Mouse (Mus musculus) hindbrain, embryonic 11.5 days (tissue): ENCODE results near the gene Chkb. TPM values are rescaled to one million over a fixed set of nuclear protein-coding genes. Genes with fewer than 3 reads are reported as not detected.
A peak's percentile ranks its signal among the peaks of the same experiment; 100 is the strongest.

Experiments used
- ATAC-seq: fragments of 200-750 bp; cut with Nextera tagmentation; 2 replicates; pipeline ENCODE4 v1.8.0; 2017; ENCODE audit warnings: mild to moderate bottlenecking, moderate TSS enrichment, moderate library complexity; ENCODE audit not compliant: low FRiP score
- DNase-seq: peaks from one replicate; pipeline ENCODE4 v3.0.0-alpha.2; 2015; ENCODE audit warnings: low spot score
- H3K27ac ChIP-seq: fragments of 300-500 bp; sonication (generic); 2 replicates; pipeline ENCODE4 v1.5.1; 2014; ENCODE audit warnings: mild to moderate bottlenecking, low read depth, low read length
- H3K27me3 ChIP-seq: fragments of 300-500 bp; sonication (generic); 2 replicates; pipeline ENCODE4 v1.6.1; 2014; ENCODE audit warnings: mild to moderate bottlenecking, low read length, moderate library complexity, mixed read lengths; ENCODE audit not compliant: control insufficient read depth, insufficient read depth
- H3K36me3 ChIP-seq: fragments of 300-500 bp; sonication (generic); 2 replicates; pipeline ENCODE4 v1.6.1; 2014; ENCODE audit warnings: mild to moderate bottlenecking, low read length, moderate library complexity, mixed read lengths; ENCODE audit not compliant: control insufficient read depth, insufficient read depth
- H3K4me1 ChIP-seq: fragments of 300-500 bp; sonication (generic); replicated peaks from 2 replicates; pipeline ENCODE4 v1.6.1; 2014; ENCODE audit warnings: low read length, mixed read lengths; ENCODE audit not compliant: control insufficient read depth, insufficient read depth
- H3K4me2 ChIP-seq: fragments of 300-500 bp; sonication (generic); replicated peaks from 2 replicates; pipeline ENCODE4 v1.6.1; 2014; ENCODE audit warnings: mild to moderate bottlenecking, low read depth, low read length
- H3K4me3 ChIP-seq: fragments of 300-500 bp; sonication (generic); 2 replicates; pipeline ENCODE4 v1.5.1; 2014; ENCODE audit warnings: low read depth, low read length
- H3K9ac ChIP-seq: fragments of 300-500 bp; sonication (generic); 2 replicates; pipeline ENCODE4 v1.6.1; 2014; ENCODE audit warnings: low read depth, low read length
- H3K9me3 ChIP-seq: fragments of 300-500 bp; sonication (generic); 2 replicates; pipeline ENCODE4 v1.6.1; 2016; ENCODE audit warnings: low read length; ENCODE audit not compliant: control insufficient read depth
- WGBS: fragments of 180-500 bp; shearing (Covaris S2); extraction: QIAGEN DNeasy Blood & Tissue Kit; methylation state at CpG from one replicate; pipeline ENCODE4 v1.1.7; 2014; 5-methylcytosine and 5-hydroxymethylcytosine counted together
- polyA plus RNA-seq: library from polyadenylated mRNA; unstranded; fragments of >200 nt; fragmentation: Nextera tagmentation; extraction: Ambion mirVana; gene quantifications from 2 replicates; pipeline ENCODE4 v1.2.1, GENCODE M21; 2014

Chkb gene
- polyA plus RNA-seq, 1 experiment from 2014 or later, result 63.4 TPM

GRCm38 (mm10) chr15:89399716-89400115, 30.0 kb downstream of the Chkb start:
- ATAC-seq, result no peak
- Histone ChIP-seq H3K36me3 (no peaks in the 10 kb centered on the region), H3K4me1 (no peaks in the 10 kb centered on the region), H3K9me3 (no peaks in the 10 kb centered on the region), H3K4me3 (no peak overlapping the region), H3K9ac (no peak overlapping the region), H3K27me3 (no peaks in the 10 kb centered on the region), H3K4me2 (no peak overlapping the region), H3K27ac (no peak overlapping the region)
- no peak for DNase-seq
- WGBS, result 75% methylated on average over 1 of the region's 1 CpGs

DNA sequence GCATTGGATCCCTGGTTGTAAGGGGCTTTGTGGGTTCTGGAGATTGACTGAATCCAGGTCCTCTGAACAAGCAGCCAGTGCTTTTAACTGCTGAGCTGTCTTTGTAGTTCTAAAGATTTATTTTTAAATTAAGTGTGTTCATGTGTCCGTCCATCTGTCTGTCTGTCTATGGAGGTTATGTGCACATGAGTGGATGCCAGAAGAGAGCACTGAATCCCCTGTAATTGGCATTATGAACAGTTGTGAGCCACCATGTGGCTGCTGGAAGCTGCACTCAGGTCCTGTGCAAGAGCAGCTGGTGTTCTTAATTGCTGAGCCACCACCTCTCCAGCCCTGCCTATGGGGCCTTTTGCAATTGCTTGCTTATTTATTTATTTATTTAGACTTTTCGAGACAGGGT, 31.6 kb downstream of the Chkb start:
- no peak overlapping the region for H3K4me2 ChIP-seq
- ATAC-seq (no peak), DNase-seq (no peak)
- no peaks in the 10 kb centered on the region for H3K27me3 ChIP-seq
- no peaks in the 10 kb centered on the region for H3K36me3 ChIP-seq
- no peak overlapping the region for H3K27ac ChIP-seq
- no peak overlapping the region for H3K4me3 ChIP-seq
- H3K9me3 ChIP-seq, result no peaks in the 10 kb centered on the region
- H3K4me1 ChIP-seq, result no peaks in the 10 kb centered on the region
- 79% methylated on average over 2 of the region's 2 CpGs for WGBS
- H3K9ac ChIP-seq, result no peak overlapping the region

GRCm38 (mm10) chr15:89396883-89397282, 32.8 kb downstream of the Chkb start:
- ATAC-seq (no peak), DNase-seq (no peak)
- H3K4me3 ChIP-seq, result no peak overlapping the region
- H3K27me3 ChIP-seq, result no peaks in the 10 kb centered on the region
- H3K4me2 ChIP-seq, result no peak overlapping the region
- no peaks in the 10 kb centered on the region for H3K36me3 ChIP-seq
- H3K27ac ChIP-seq, result no peak overlapping the region
- H3K4me1 ChIP-seq, result no peaks in the 10 kb centered on the region
- H3K9ac ChIP-seq, result no peak overlapping the region
- no peaks in the 10 kb centered on the region for H3K9me3 ChIP-seq
- WGBS, result 87% methylated on average over 4 of the region's 4 CpGs

- no peaks in the 10 kb centered on the region for H3K4me1 ChIP-seq
- WGBS, result 90% methylated on average over 10 of the region's 10 CpGs
- DNase-seq (no peak), ATAC-seq (no peak)
- H3K27ac ChIP-seq, result no peak overlapping the region
- H3K27me3 ChIP-seq, result no peaks in the 10 kb centered on the region
- H3K36me3 ChIP-seq, result no peaks in the 10 kb centered on the region
- H3K4me2 ChIP-seq, result no peak overlapping the region
- no peaks in the 10 kb centered on the region for H3K9me3 ChIP-seq
- H3K4me3 ChIP-seq, result no peak overlapping the region
- no peak overlapping the region for H3K9ac ChIP-seq
Observed at GRCm38 (mm10) chr15:89390081-89390480, 39.6 kb downstream of the Chkb start.

DNA sequence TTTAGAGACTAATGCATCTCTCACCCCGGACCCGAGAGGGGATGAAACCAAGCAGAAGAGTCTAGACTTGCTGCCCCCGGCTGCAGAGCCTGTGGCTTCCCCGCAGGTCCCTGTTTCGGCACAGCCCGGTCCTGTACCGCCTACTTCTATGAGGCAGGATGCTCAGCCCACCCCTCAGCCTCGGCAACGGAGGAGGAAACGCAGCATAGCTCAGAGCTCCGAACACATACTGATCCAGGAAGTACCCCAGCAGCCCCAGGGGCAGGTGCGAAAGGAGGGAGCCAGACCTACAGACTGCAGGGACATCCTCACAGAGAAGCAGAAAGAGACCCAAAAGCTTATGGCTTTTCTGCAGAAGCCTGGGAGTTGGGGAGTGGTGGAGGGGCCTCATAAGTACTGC, 42.6 kb downstream of the Chkb start:
- ATAC-seq, result no peak
- H3K36me3 ChIP-seq, result no peaks in the 10 kb centered on the region
- no peak overlapping the region for H3K9ac ChIP-seq
- H3K4me2 ChIP-seq, result no peak overlapping the region
- 49% methylated on average over 12 of the region's 12 CpGs for WGBS
- no peak overlapping the region for H3K27ac ChIP-seq
- no peaks in the 10 kb centered on the region for H3K4me1 ChIP-seq
- H3K4me3 ChIP-seq, result no peak overlapping the region
- no peak for DNase-seq
- H3K27me3 ChIP-seq, result no peaks in the 10 kb centered on the region
- H3K9me3 ChIP-seq, result no peaks in the 10 kb centered on the region

- ATAC-seq (no peak), DNase-seq (no peak)
- Histone ChIP-seq H3K9ac (no peak within 1 kb of the TSS), H3K4me2 (no peak within 1 kb of the TSS), H3K4me1 (no peaks in the 10 kb centered on the region; the same call in 1 of the 2 replicates), H3K27ac (no peak within 1 kb of the TSS), H3K4me3 (no peak within 1 kb of the TSS), H3K9me3 (no peaks in the 10 kb centered on the region), H3K36me3 (no peaks in the 10 kb centered on the region), H3K27me3 (peaks cover 1% of the 10 kb centered on the region)
- WGBS, result 91% methylated on average over 7 of the region's 7 CpGs
Observed at GRCm38 (mm10) chr15:89384617-89385016, 45.1 kb downstream of the Chkb start, which contains the start of gene Klhdc7b. TSS of gene Klhdc7b (plus strand) at chr15:89384917.

- H3K4me3 ChIP-seq, result peak overlapping the region; percentile 32
- H3K27ac ChIP-seq, result no peak overlapping the region
- H3K4me2 ChIP-seq, result peak overlapping the region; percentile 62
- WGBS, result 18% methylated on average over 10 of the region's 10 CpGs
- DNase-seq (no peak), ATAC-seq (no peak)
- peak overlapping the region; percentile 35 for H3K9ac ChIP-seq
- no peaks in the 10 kb centered on the region; the same call in 1 of the 2 replicates for H3K4me1 ChIP-seq
- peaks cover 32% of the 10 kb centered on the region for H3K27me3 ChIP-seq
- H3K9me3 ChIP-seq, result no peaks in the 10 kb centered on the region
- H3K36me3 ChIP-seq, result no peaks in the 10 kb centered on the region
Observed at GRCm38 (mm10) chr15:89379429-89379828, 50.3 kb downstream of the Chkb start.

DNA sequence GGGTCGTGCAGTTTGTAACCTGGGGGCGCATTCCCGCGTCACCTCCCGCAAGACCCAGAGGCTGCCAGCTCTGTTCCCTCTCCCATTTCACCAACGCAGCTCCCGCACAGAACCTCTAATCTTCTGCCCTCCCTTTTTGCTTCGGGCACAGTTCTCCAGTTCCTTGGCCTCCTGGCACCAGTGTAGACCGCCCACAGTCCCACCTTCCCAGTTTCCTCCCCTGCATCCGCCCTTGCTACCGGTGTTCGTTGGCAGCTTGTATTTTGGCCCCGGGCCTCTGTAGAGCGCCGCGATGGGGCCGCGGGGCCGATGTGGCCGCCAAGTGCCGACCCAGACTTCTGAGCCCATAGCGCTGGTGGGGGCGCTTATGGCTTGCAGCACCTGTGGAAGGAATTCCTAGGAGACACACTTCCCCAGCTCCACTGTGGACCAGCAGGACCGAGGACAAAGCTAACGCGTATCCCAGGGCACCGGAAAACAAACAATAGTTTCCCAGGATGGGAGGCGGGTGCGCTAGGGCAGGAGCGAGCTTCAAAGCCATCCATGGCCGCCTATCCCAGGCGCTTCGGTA, 50.8 kb downstream of the Chkb start, which contains the start of gene Odf3b:
Gene Odf3b, minus strand, starts transcription at position 452 of the 571 bp plus-strand sequence.
- Histone ChIP-seq H3K36me3 (no peaks in the 10 kb centered on the region), H3K4me2 (peak within 1 kb of the TSS; percentile 62), H3K9me3 (no peaks in the 10 kb centered on the region), H3K4me3 (peak within 1 kb of the TSS; percentile 32), H3K27ac (no peak within 1 kb of the TSS), H3K9ac (peak within 1 kb of the TSS; percentile 35), H3K4me1 (no peaks in the 10 kb centered on the region; the same call in 1 of the 2 replicates), H3K27me3 (peaks cover 32% of the 10 kb centered on the region)
- DNase-seq, result peak; percentile 52
- under 1% methylated on average over 33 of the region's 33 CpGs for WGBS
- ATAC-seq, result no peak; the same call in 1 of the 2 replicates
